Mouse (Mus musculus): Measurements from ENCODE around the gene Msrb2. TPM values are rescaled to one million over a fixed set of nuclear protein-coding genes. Genes with fewer than 3 reads are reported as not detected.

Msrb2 gene
- polyA plus RNA-seq, 1 experiment from 2014 or later: 35.5 TPM

DNA sequence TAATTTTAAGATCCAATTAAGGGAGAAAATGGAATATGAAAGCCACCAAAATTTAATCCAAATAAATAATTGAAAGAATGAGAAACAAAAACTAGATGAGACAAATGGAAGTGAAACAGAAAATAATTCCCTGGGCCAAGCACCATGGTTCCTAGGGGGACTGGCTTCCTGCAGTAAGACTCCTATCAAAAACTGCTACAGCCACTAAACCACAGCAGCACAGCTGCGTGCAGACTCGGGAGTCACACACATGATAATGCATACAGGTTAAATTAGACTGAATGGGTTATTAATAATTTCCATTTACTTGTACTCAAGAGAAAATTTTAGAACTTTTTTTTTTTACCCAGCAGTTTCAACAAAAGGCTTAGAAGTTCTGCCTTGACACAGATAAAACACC lies 18.1 kb upstream of the Msrb2 start:
- 73% methylated on average over 2 of the region's 2 CpGs for WGBS
- H3K27ac ChIP-seq (replicated peaks): no peak overlapping the region

DNA sequence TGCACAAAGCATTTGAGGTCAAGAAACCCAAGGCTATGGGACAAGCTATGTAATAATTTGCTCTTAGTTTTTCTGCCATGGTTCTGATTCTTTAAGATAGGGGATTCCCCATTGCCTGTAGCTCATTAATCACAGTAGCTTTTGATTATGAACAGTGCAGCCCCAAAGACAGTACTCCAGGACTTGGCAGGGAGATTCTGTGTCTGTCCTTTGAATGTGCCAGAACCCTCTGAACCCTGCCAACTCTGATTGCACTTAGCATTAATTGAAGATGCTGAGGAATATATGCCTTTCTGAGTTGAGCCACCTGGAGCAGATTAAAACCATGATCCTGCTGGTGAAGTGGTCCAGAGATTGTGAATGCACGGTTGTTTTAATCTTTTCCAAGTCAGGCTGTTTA lies 8.4 kb upstream of the Msrb2 start:
- H3K4me3 ChIP-seq: no peak overlapping the region

More for the DNA sequence above, 18.1 kb upstream of the Msrb2 start:
- no peak overlapping the region for H3K4me2 ChIP-seq
- no peak for ATAC-seq (ENCODE audit: extremely low read depth, insufficient number of reproducible peaks, low FRiP score, low TSS enrichment)
- H3K36me3 ChIP-seq: no peaks in the 10 kb centered on the region
- no peaks in the 10 kb centered on the region for H3K4me1 ChIP-seq
- H3K9ac ChIP-seq: no peak overlapping the region
- no peaks in the 10 kb centered on the region for H3K27me3 ChIP-seq (replicated peaks)
- H3K4me3 ChIP-seq: no peak overlapping the region
- H3K9me3 ChIP-seq: no peaks in the 10 kb centered on the region

DNA sequence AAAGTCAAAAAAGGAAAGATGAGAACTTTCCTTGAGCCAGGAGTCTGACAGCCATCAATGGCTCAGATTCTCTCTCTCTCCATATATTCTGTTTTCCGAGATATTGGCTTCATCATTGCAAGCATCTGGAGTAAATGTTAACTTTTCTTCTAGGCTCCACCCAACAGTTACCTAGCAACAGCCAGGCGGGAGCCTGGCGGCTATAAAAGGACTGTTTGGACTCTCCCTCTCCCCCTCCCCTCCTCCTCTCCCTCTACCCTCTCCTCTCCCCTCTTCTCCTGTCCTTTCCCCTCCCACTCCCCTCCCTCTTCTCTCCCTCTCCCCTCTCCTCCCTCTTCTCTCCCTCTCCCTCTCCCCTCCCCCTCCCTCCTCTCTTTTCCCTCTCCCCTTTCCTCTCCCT lies 4.8 kb upstream of the Msrb2 start:
- Histone ChIP-seq H3K27ac (replicated peaks) (no peak overlapping the region), H3K9me3 (no peaks in the 10 kb centered on the region), H3K27me3 (replicated peaks) (no peaks in the 10 kb centered on the region), H3K4me3 (no peak overlapping the region), H3K4me1 (no peaks in the 10 kb centered on the region), H3K36me3 (no peaks in the 10 kb centered on the region), H3K9ac (no peak overlapping the region), H3K4me2 (no peak overlapping the region)
- ATAC-seq (ENCODE audit: extremely low read depth, insufficient number of reproducible peaks, low FRiP score, low TSS enrichment): no peak
- 51% methylated on average over 3 of the region's 3 CpGs for WGBS

More for the DNA sequence above, 8.4 kb upstream of the Msrb2 start:
- no peaks in the 10 kb centered on the region for H3K4me1 ChIP-seq
- no peaks in the 10 kb centered on the region for H3K36me3 ChIP-seq
- no peak; the same call in 1 of the 2 replicates for ATAC-seq (ENCODE audit: extremely low read depth, insufficient number of reproducible peaks, low FRiP score, low TSS enrichment)
- H3K27ac ChIP-seq (replicated peaks): no peak overlapping the region
- H3K9ac ChIP-seq: no peak overlapping the region
- H3K27me3 ChIP-seq (replicated peaks): no peaks in the 10 kb centered on the region
- no peak overlapping the region for H3K4me2 ChIP-seq
- H3K9me3 ChIP-seq: no peaks in the 10 kb centered on the region
- 63% methylated on average over 1 of the region's 1 CpGs for WGBS

- WGBS: 69% methylated on average over 11 of the region's 11 CpGs
- Histone ChIP-seq H3K4me1 (peaks cover 2% of the 10 kb centered on the region; the same call in 1 of the 2 replicates), H3K36me3 (no peaks in the 10 kb centered on the region), H3K4me3 (no peak overlapping the region), H3K4me2 (no peak overlapping the region), H3K9ac (no peak overlapping the region), H3K9me3 (no peaks in the 10 kb centered on the region), H3K27me3 (replicated peaks) (no peaks in the 10 kb centered on the region), H3K27ac (replicated peaks) (no peak overlapping the region)
- ATAC-seq (ENCODE audit: extremely low read depth, insufficient number of reproducible peaks, low FRiP score, low TSS enrichment): no peak
These were observed 4.1 kb upstream of the Msrb2 start for GRCm38 (mm10) chr2:19367114-19367513.

GRCm38 (mm10) chr2:19373695-19374094 lies 2.5 kb downstream of the Msrb2 start:
- Histone ChIP-seq H3K9ac (no peak overlapping the region), H3K4me2 (no peak overlapping the region), H3K4me1 (peaks cover 4% of the 10 kb centered on the region; the same call in 1 of the 2 replicates), H3K27me3 (replicated peaks) (no peaks in the 10 kb centered on the region), H3K36me3 (peaks cover 9% of the 10 kb centered on the region; the same call in 1 of the 2 replicates), H3K4me3 (no peak overlapping the region), H3K27ac (replicated peaks) (no peak overlapping the region), H3K9me3 (no peaks in the 10 kb centered on the region)
- 85% methylated on average over 7 of the region's 7 CpGs for WGBS
- ATAC-seq (ENCODE audit: extremely low read depth, insufficient number of reproducible peaks, low FRiP score, low TSS enrichment): no peak

- Histone ChIP-seq H3K4me2 (no peak overlapping the region), H3K9ac (no peak overlapping the region), H3K27ac (replicated peaks) (no peak overlapping the region), H3K36me3 (peaks cover 21% of the 10 kb centered on the region; the same call in 1 of the 2 replicates), H3K4me3 (no peak overlapping the region), H3K27me3 (replicated peaks) (no peaks in the 10 kb centered on the region), H3K9me3 (no peaks in the 10 kb centered on the region), H3K4me1 (no peaks in the 10 kb centered on the region)
- no peak for ATAC-seq (ENCODE audit: extremely low read depth, insufficient number of reproducible peaks, low FRiP score, low TSS enrichment)
- 57% methylated on average over 2 of the region's 2 CpGs for WGBS
These were observed 9.3 kb downstream of the Msrb2 start for GRCm38 (mm10) chr2:19380446-19380950.

- Histone ChIP-seq H3K36me3 (peaks cover 21% of the 10 kb centered on the region; the same call in 1 of the 2 replicates), H3K4me2 (no peak overlapping the region), H3K9me3 (no peaks in the 10 kb centered on the region), H3K9ac (no peak overlapping the region), H3K27me3 (replicated peaks) (no peaks in the 10 kb centered on the region), H3K27ac (replicated peaks) (no peak overlapping the region), H3K4me1 (no peaks in the 10 kb centered on the region), H3K4me3 (no peak overlapping the region)
- no peak for ATAC-seq (ENCODE audit: extremely low read depth, insufficient number of reproducible peaks, low FRiP score, low TSS enrichment)
- WGBS: 36% methylated on average over 2 of the region's 2 CpGs
These were observed 9.7 kb downstream of the Msrb2 start for GRCm38 (mm10) chr2:19380986-19381385.

DNA sequence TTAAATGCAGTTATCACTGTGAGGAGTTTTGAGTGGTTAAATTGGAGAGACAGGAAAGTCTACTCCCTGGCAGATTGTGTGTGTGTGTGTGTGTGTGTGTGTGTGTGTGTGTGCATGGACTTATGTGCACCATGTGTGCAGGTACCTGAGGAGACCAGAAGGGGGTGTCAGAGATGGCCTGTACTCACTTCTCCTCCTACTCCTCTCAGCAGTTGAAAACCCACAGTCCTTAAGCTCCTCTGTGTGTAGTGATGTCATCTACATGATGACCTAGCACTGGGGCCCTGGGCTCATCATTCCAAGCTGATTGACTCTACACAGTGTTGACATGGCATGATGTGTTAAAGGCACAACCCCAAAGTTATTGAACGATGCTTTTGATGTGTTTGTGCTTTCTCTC lies 11.0 kb downstream of the Msrb2 start:
- peaks cover 21% of the 10 kb centered on the region; the same call in 1 of the 2 replicates for H3K36me3 ChIP-seq
- ATAC-seq (ENCODE audit: extremely low read depth, insufficient number of reproducible peaks, low FRiP score, low TSS enrichment): no peak; the same call in 1 of the 2 replicates

GRCm38 (mm10) chr2:19383006-19383405 lies 11.8 kb downstream of the Msrb2 start:
- no peak overlapping the region for H3K27ac ChIP-seq (replicated peaks)
- no peaks in the 10 kb centered on the region for H3K27me3 ChIP-seq (replicated peaks)
- H3K9me3 ChIP-seq: no peaks in the 10 kb centered on the region
- no peak overlapping the region for H3K4me2 ChIP-seq
- ATAC-seq (ENCODE audit: extremely low read depth, insufficient number of reproducible peaks, low FRiP score, low TSS enrichment): no peak
- H3K9ac ChIP-seq: no peak overlapping the region
- H3K4me3 ChIP-seq: no peak overlapping the region
- H3K36me3 ChIP-seq: peaks cover 21% of the 10 kb centered on the region; the same call in 1 of the 2 replicates
- WGBS: 68% methylated on average over 4 of the region's 4 CpGs
- no peaks in the 10 kb centered on the region for H3K4me1 ChIP-seq

More for the DNA sequence above, 11.0 kb downstream of the Msrb2 start:
- WGBS: 52% methylated on average over 1 of the region's 1 CpGs
- Histone ChIP-seq H3K4me2 (no peak overlapping the region), H3K9me3 (no peaks in the 10 kb centered on the region), H3K4me3 (no peak overlapping the region), H3K27me3 (replicated peaks) (no peaks in the 10 kb centered on the region), H3K27ac (replicated peaks) (no peak overlapping the region), H3K4me1 (no peaks in the 10 kb centered on the region), H3K9ac (no peak overlapping the region)

DNA sequence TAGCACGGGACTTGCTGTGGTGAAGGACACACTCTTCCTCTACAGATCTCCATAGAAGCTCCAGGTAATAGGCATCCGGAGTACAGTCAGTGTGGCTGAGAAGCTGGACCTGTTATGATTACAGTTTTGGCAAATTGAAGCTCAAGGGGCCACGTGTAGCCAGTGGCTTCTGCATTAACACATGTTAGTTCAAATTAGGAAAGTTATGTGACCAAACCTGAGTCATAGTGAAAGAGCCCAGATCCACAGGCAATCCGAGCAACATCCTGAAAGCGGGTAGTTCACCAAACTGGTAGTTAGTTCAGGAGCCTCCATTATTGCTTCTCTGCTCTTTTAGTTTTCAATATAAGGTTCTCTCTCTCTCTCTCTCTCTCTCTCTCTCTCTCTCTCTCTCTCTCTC lies 14.5 kb downstream of the Msrb2 start:
- H3K9ac ChIP-seq: no peak overlapping the region
- H3K27ac ChIP-seq (replicated peaks): no peak overlapping the region
- H3K27me3 ChIP-seq (replicated peaks): no peaks in the 10 kb centered on the region
- peaks cover 10% of the 10 kb centered on the region; the same call in 1 of the 2 replicates for H3K36me3 ChIP-seq
- no peak overlapping the region for H3K4me2 ChIP-seq
- 85% methylated on average over 5 of the region's 5 CpGs for WGBS
- H3K4me1 ChIP-seq: peaks cover 4% of the 10 kb centered on the region
- H3K9me3 ChIP-seq: no peaks in the 10 kb centered on the region
- ATAC-seq (ENCODE audit: extremely low read depth, insufficient number of reproducible peaks, low FRiP score, low TSS enrichment): no peak
- H3K4me3 ChIP-seq: no peak overlapping the region

- WGBS: 76% methylated on average over 12 of the region's 12 CpGs
- H3K27ac ChIP-seq (replicated peaks): no peak overlapping the region
- no peaks in the 10 kb centered on the region for H3K27me3 ChIP-seq (replicated peaks)
- H3K9me3 ChIP-seq: no peaks in the 10 kb centered on the region
- no peak overlapping the region for H3K9ac ChIP-seq
- H3K4me2 ChIP-seq: no peak overlapping the region
- peaks cover 12% of the 10 kb centered on the region for H3K36me3 ChIP-seq
- peaks cover 4% of the 10 kb centered on the region for H3K4me1 ChIP-seq
- no peak for ATAC-seq (ENCODE audit: extremely low read depth, insufficient number of reproducible peaks, low FRiP score, low TSS enrichment)
- no peak overlapping the region for H3K4me3 ChIP-seq
These were observed 17.3 kb downstream of the Msrb2 start for GRCm38 (mm10) chr2:19388329-19389103.

All from heart, embryonic 13.5 days (tissue).